Mouse (Mus musculus) brown adipose tissue, adult 24 weeks (tissue): ENCODE data around the gene Hamp. TPM values are rescaled to one million over a fixed set of nuclear protein-coding genes. Genes with fewer than 3 reads are reported as not detected.
"Not testable (repeated sequence)": the region's sequence is repeated elsewhere in the genome, so short reads cannot be mapped to it uniquely, and the experiment has no call there.

Experiments
- H3K27ac ChIP-seq: fragments of 200-500 bp; replicated peaks from 2 replicates; pipeline ENCODE4 v1.5.1; 2012; ENCODE audit warnings: low read depth, mild to moderate bottlenecking, low read length
- H3K4me1 ChIP-seq: fragments of 200-500 bp; 2 replicates; pipeline ENCODE4 v1.6.1; 2012; ENCODE audit warnings: low read length, mixed read lengths; ENCODE audit not compliant: control insufficient read depth, insufficient read depth, insufficient read length
- H3K4me3 ChIP-seq: fragments of 200-500 bp; 2 replicates; pipeline ENCODE4 v1.5.1; 2012; ENCODE audit warnings: low read depth, mild to moderate bottlenecking, low read length, moderate library complexity; ENCODE audit not compliant: insufficient read depth
- polyA plus RNA-seq: library from polyadenylated mRNA; stranded (reverse); fragments of >200 nt; gene quantifications from 2 replicates; pipeline ENCODE4 v1.2.4, GENCODE M21; 2012; ENCODE audit not compliant: missing spikeins, insufficient read depth, insufficient read length

Hamp gene
- polyA plus RNA-seq, 1 experiment = 4.4 TPM

- not testable (repeated sequence) for H3K4me1 ChIP-seq, H3K27ac ChIP-seq, H3K4me3 ChIP-seq
These were observed 874 bp upstream of the Hamp start for GRCm38 (mm10) chr7:30944706-30945105.

- H3K27ac ChIP-seq, H3K4me1 ChIP-seq, H3K4me3 ChIP-seq: not testable (repeated sequence)
These were observed 1.5 kb downstream of the Hamp start for GRCm38 (mm10) chr7:30942365-30942764.

- not testable (repeated sequence) for H3K27ac ChIP-seq, H3K4me3 ChIP-seq, H3K4me1 ChIP-seq
These were observed 3.8 kb downstream of the Hamp start for GRCm38 (mm10) chr7:30940070-30940469.

- not testable (repeated sequence) for H3K4me1 ChIP-seq, H3K4me3 ChIP-seq, H3K27ac ChIP-seq
These were observed 8.3 kb downstream of the Hamp start for GRCm38 (mm10) chr7:30935422-30936099.

GRCm38 (mm10) chr7:30924581-30924980, 19.3 kb downstream of the Hamp start, which contains the start of gene Hamp2:
Gene Hamp2, minus strand, starts transcription at chr7:30924681.
- H3K27ac ChIP-seq, H3K4me3 ChIP-seq, H3K4me1 ChIP-seq: not testable (repeated sequence)

- no peak overlapping the region for H3K27ac ChIP-seq
- no peaks in the 10 kb centered on the region for H3K4me1 ChIP-seq
- no peak overlapping the region for H3K4me3 ChIP-seq
These were observed 19.8 kb downstream of the Hamp start for GRCm38 (mm10) chr7:30924071-30924470.

GRCm38 (mm10) chr7:30922490-30922889, 21.3 kb downstream of the Hamp start:
- not testable (repeated sequence) for H3K4me1 ChIP-seq, H3K27ac ChIP-seq, H3K4me3 ChIP-seq

- Histone ChIP-seq H3K27ac (no peak overlapping the region), H3K4me1 (no peaks in the 10 kb centered on the region), H3K4me3 (no peak overlapping the region)
These were observed 23.6 kb downstream of the Hamp start for GRCm38 (mm10) chr7:30920217-30920616.

GRCm38 (mm10) chr7:30917219-30917618, 26.6 kb downstream of the Hamp start:
- no peaks in the 10 kb centered on the region for H3K4me1 ChIP-seq
- no peak overlapping the region for H3K4me3 ChIP-seq
- H3K27ac ChIP-seq = no peak overlapping the region

- no peak overlapping the region for H3K4me3 ChIP-seq
- H3K27ac ChIP-seq = no peak overlapping the region
- no peaks in the 10 kb centered on the region for H3K4me1 ChIP-seq
These were observed 27.1 kb downstream of the Hamp start for GRCm38 (mm10) chr7:30916713-30917112.

- H3K27ac ChIP-seq = no peak within 1 kb of the TSS
- H3K4me1 ChIP-seq = no peaks in the 10 kb centered on the region
- no peak within 1 kb of the TSS for H3K4me3 ChIP-seq
These were observed 29.1 kb downstream of the Hamp start, which contains the start of gene Mag for GRCm38 (mm10) chr7:30914732-30915131. Gene Mag, minus strand, starts transcription at chr7:30914873.

- Histone ChIP-seq H3K4me1 (peaks cover 3% of the 10 kb centered on the region; the same call in 1 of the 2 replicates), H3K4me3 (no peak overlapping the region), H3K27ac (no peak overlapping the region)
These were observed 34.1 kb downstream of the Hamp start for GRCm38 (mm10) chr7:30909773-30910172.

- Histone ChIP-seq H3K4me1 (peaks cover 3% of the 10 kb centered on the region; the same call in 1 of the 2 replicates), H3K4me3 (0 out of 2 replicates have a peak overlapping the region, but pooled peaks have one; percentile 12), H3K27ac (no peak overlapping the region)
These were observed 34.8 kb downstream of the Hamp start for GRCm38 (mm10) chr7:30908992-30909431.

GRCm38 (mm10) chr7:30908277-30908991, 35.4 kb downstream of the Hamp start:
- Histone ChIP-seq H3K4me1 (peaks cover 3% of the 10 kb centered on the region; the same call in 1 of the 2 replicates), H3K4me3 (0 out of 2 replicates have a peak overlapping the region, but pooled peaks have one; percentile 12), H3K27ac (no peak overlapping the region)

- Histone ChIP-seq H3K27ac (no peak overlapping the region), H3K4me1 (peaks cover 2% of the 10 kb centered on the region; the same call in 1 of the 2 replicates), H3K4me3 (no peak overlapping the region)
These were observed 39.8 kb downstream of the Hamp start for GRCm38 (mm10) chr7:30904042-30904441.
